Mouse (Mus musculus) kidney, postnatal 0 days (tissue): ENCODE data around the gene Nrp2. TPM values are rescaled to one million over a fixed set of nuclear protein-coding genes. Genes with fewer than 3 reads are reported as not detected.

Experiments
- ATAC-seq: fragments of 200-750 bp; cut with Nextera tagmentation; replicated peaks from 2 replicates; pipeline ENCODE4 v1.8.0; 2017; ENCODE audit warnings: low read depth, moderate number of reproducible peaks, moderate TSS enrichment, moderate library complexity; ENCODE audit not compliant: low FRiP score
- DNase-seq: peaks from one replicate; pipeline ENCODE4 v3.0.0-alpha.2; 2016; ENCODE audit warnings: low spot score
- H3K27ac ChIP-seq: fragments of 300-500 bp; sonication (generic); 2 replicates; pipeline ENCODE4 v1.5.1; 2014; ENCODE audit warnings: mild to moderate bottlenecking
- H3K27me3 ChIP-seq: fragments of 300-500 bp; sonication (generic); 2 replicates; pipeline ENCODE4 v1.6.1; 2014; ENCODE audit warnings: low read length, mixed read lengths; ENCODE audit not compliant: insufficient read depth
- H3K36me3 ChIP-seq: fragments of 300-500 bp; sonication (generic); 2 replicates; pipeline ENCODE4 v1.6.1; 2014; ENCODE audit warnings: low read length, mixed read lengths; ENCODE audit not compliant: insufficient read depth
- H3K4me1 ChIP-seq: fragments of 300-500 bp; sonication (generic); replicated peaks from 2 replicates; pipeline ENCODE4 v1.6.1; 2014; ENCODE audit warnings: antibody characterized with exemption, low read length, mixed read lengths; ENCODE audit not compliant: insufficient read depth
- H3K4me2 ChIP-seq: fragments of 300-500 bp; sonication (generic); 2 replicates; pipeline ENCODE4 v1.6.1; 2014; ENCODE audit warnings: mild to moderate bottlenecking, low read length, moderate library complexity, mixed read lengths
- H3K4me3 ChIP-seq: fragments of 300-500 bp; sonication (generic); replicated peaks from 2 replicates; pipeline ENCODE4 v1.5.1; 2014; ENCODE audit warnings: low read depth, low read length
- H3K9ac ChIP-seq: fragments of 300-500 bp; sonication (generic); 2 replicates; pipeline ENCODE4 v1.6.1; 2014; ENCODE audit warnings: low read depth, low read length
- H3K9me3 ChIP-seq: fragments of 300-500 bp; sonication (generic); replicated peaks from 2 replicates; pipeline ENCODE4 v1.6.1; 2016; ENCODE audit warnings: low read length, inconsistent platforms, mixed read lengths
- CTCF ChIP-seq: IDR thresholded peaks from 2 replicates; pipeline ENCODE4 v1.5.1; 2016; ENCODE audit warnings: antibody characterized with exemption, low read depth, mild to moderate bottlenecking, moderate library complexity
- WGBS: fragments of 180-500 bp; shearing (Covaris S2); extraction: QIAGEN DNeasy Blood & Tissue Kit; methylation state at CpG from one replicate; pipeline ENCODE4 v1.1.7; 2014; 5-methylcytosine and 5-hydroxymethylcytosine counted together
- polyA plus RNA-seq: library from polyadenylated mRNA; unstranded; fragments of >200 nt; fragmentation: Nextera tagmentation; extraction: Ambion mirVana; gene quantifications from 2 replicates; pipeline ENCODE4 v1.2.1, GENCODE M21; 2015

The Nrp2 gene
- 5.4 and 5.6 TPM in 2 replicates for polyA plus RNA-seq

- peak within 1 kb of the TSS; percentile 43; the same call in 1 of the 2 replicates for H3K27ac ChIP-seq
- H3K4me2 ChIP-seq: peak within 1 kb of the TSS; percentile 72
- peaks cover 14% of the 10 kb centered on the region; the same call in 1 of the 2 replicates for H3K27me3 ChIP-seq
- peak within 1 kb of the TSS; percentile 58 for H3K9ac ChIP-seq
- peaks cover 21% of the 10 kb centered on the region for H3K4me1 ChIP-seq
- peak; percentile 88 for DNase-seq
- no peaks in the 10 kb centered on the region for H3K36me3 ChIP-seq
- H3K9me3 ChIP-seq: no peaks in the 10 kb centered on the region
- under 1% methylated on average over 75 of the region's 76 CpGs for WGBS
- ATAC-seq: peak; percentile 58
- H3K4me3 ChIP-seq: peak within 1 kb of the TSS; percentile 52
- no peak for TF ChIP-seq CTCF
These were observed at the start of gene Nrp2 for GRCm38 (mm10) chr1:62703158-62704116. Gene Nrp2, plus strand, starts transcription at chr1:62703285.

GRCm38 (mm10) chr1:62654436-62654835, 48.6 kb upstream of the Nrp2 start:
- Histone ChIP-seq H3K27me3 (no peaks in the 10 kb centered on the region), H3K4me3 (no peak overlapping the region), H3K27ac (no peak overlapping the region), H3K4me1 (no peaks in the 10 kb centered on the region), H3K9me3 (no peaks in the 10 kb centered on the region), H3K4me2 (no peak overlapping the region), H3K36me3 (no peaks in the 10 kb centered on the region), H3K9ac (no peak overlapping the region)
- no peak for TF ChIP-seq CTCF
- WGBS: 70% methylated on average over 6 of the region's 6 CpGs
- ATAC-seq (no peak), DNase-seq (no peak)

GRCm38 (mm10) chr1:62664960-62665645, 38.0 kb upstream of the Nrp2 start:
- H3K4me3 ChIP-seq: no peak overlapping the region
- 49% methylated on average over 8 of the region's 8 CpGs for WGBS
- no peaks in the 10 kb centered on the region for H3K36me3 ChIP-seq
- DNase-seq (peak; percentile 68), ATAC-seq (no peak)
- H3K27ac ChIP-seq: peak overlapping the region; percentile 10; the same call in 1 of the 2 replicates
- H3K9me3 ChIP-seq: 0 out of 2 replicates have a peak, but pooled peaks cover 3% of the 10 kb centered on the region
- H3K4me2 ChIP-seq: no peak overlapping the region
- no peaks in the 10 kb centered on the region for H3K4me1 ChIP-seq
- no peak for TF ChIP-seq CTCF
- H3K9ac ChIP-seq: no peak overlapping the region
- H3K27me3 ChIP-seq: no peaks in the 10 kb centered on the region

- H3K4me1 ChIP-seq: no peaks in the 10 kb centered on the region
- H3K4me2 ChIP-seq: no peak overlapping the region
- no peak overlapping the region for H3K9ac ChIP-seq
- DNase-seq (no peak), ATAC-seq (no peak)
- no peaks in the 10 kb centered on the region for H3K36me3 ChIP-seq
- 72% methylated on average over 5 of the region's 5 CpGs for WGBS
- H3K27ac ChIP-seq: peak overlapping the region; percentile 10; the same call in 1 of the 2 replicates
- TF ChIP-seq CTCF: no peak
- no peaks in the 10 kb centered on the region for H3K27me3 ChIP-seq
- H3K4me3 ChIP-seq: no peak overlapping the region
- H3K9me3 ChIP-seq: 0 out of 2 replicates have a peak, but pooled peaks cover 3% of the 10 kb centered on the region
These were observed 37.0 kb upstream of the Nrp2 start for GRCm38 (mm10) chr1:62665771-62666730.

- Histone ChIP-seq H3K9ac (no peak overlapping the region), H3K36me3 (no peaks in the 10 kb centered on the region), H3K4me1 (no peaks in the 10 kb centered on the region), H3K9me3 (0 out of 2 replicates have a peak, but pooled peaks cover 3% of the 10 kb centered on the region), H3K4me2 (no peak overlapping the region), H3K27me3 (no peaks in the 10 kb centered on the region), H3K4me3 (no peak overlapping the region), H3K27ac (no peak overlapping the region)
- TF ChIP-seq CTCF: no peak
- ATAC-seq: no peak
- no peak for DNase-seq
- WGBS: 69% methylated on average over 5 of the region's 5 CpGs
These were observed 36.3 kb upstream of the Nrp2 start for GRCm38 (mm10) chr1:62666780-62667179.
